Mouse (Mus musculus): ENCODE data around the gene Pnck. TPM values are rescaled to one million over a fixed set of nuclear protein-coding genes. Genes with fewer than 3 reads are reported as not detected.

Gene Pnck
- polyA plus RNA-seq, 1 experiment from 2014 or later = 0.13 TPM

DNA sequence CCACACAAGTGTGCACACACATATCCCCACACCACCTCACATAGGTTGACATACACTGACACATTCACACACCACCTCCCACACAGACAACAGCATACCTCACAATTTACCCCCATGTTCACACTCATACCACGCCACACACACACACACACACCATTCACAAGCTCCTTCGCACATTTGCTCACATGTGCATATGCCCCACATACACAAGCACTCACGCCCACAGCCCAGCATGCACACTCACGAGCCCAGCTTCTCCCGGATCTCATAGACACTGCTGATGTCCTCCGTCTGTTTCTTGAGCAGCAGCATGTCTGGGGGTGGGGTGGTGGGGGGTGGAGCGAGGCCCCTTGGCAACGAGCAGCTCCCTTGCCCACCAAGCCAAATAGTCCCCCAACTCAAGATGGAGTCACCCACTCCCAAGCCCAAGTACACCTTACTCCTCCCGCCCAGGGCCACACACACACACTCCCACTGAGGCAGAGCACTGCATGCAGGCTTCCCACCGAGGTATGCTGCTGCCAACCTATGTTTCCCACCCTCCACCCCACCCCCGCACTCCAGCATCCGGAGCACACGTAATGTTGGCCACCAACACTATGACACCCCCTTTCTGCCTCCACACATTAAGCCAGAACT lies 862 bp downstream of the Pnck start:
- no peaks in the 10 kb centered on the region for H3K79me2 ChIP-seq (ENCODE audit: inconsistent target)

DNA sequence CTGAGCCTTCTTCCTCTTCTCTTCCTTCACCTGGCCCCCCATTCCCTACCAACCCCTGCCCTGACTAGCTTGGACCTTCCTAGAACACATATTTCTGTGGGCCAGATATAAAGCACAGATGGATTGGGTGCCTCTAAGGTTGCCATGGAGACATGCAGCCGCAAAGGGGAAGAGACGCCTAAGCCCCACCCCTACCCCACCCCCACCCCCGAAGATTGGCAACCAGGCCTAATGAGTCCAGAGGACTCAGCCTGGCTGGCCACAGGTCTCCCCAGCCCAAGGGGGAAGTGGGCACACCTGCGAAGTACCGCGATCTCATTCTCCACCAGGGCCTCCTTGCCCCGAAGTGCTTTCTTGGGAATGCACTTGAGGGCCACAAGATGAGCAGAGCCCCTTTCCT lies 1.5 kb downstream of the Pnck start:
- H3K79me2 ChIP-seq (ENCODE audit: inconsistent target) = no peaks in the 10 kb centered on the region
- no peaks in the 10 kb centered on the region for H3K36me3 ChIP-seq (ENCODE audit: inconsistent target)
- H3K4me3 ChIP-seq (ENCODE audit: inconsistent target) = no peak overlapping the region
- no peak overlapping the region for H3K27ac ChIP-seq
- WGBS (ENCODE audit: missing documents) = 40% methylated on average over 6 of the region's 7 CpGs

More for the DNA sequence above, 862 bp downstream of the Pnck start:
- Histone ChIP-seq H3K27ac (no peak overlapping the region), H3K4me3 (ENCODE audit: inconsistent target) (no peak overlapping the region), H3K36me3 (ENCODE audit: inconsistent target) (no peaks in the 10 kb centered on the region)
- 71% methylated on average over 6 of the region's 13 CpGs for WGBS (ENCODE audit: missing documents)

DNA sequence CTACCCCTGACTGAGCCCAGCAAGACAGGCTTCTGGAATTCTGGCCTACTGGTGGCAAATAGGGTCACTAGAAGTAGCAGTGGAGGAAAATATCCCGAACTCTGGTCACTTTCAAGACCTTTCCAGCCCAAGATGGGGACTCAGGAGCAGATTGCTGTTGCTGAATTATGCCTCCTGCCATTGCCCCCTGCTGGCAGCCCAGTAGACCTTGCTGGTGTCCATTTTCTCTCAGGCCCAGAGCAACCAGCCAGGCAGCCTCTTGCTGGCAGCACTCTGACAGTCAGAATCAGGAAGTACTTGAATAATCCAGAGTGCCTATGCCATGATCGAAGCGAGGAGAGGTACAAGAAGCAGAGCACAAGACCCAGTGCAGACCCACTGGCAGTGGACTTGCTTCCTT lies 4.4 kb downstream of the Pnck start:
- Histone ChIP-seq H3K27ac (no peak overlapping the region), H3K79me2 (ENCODE audit: inconsistent target) (no peaks in the 10 kb centered on the region), H3K4me3 (ENCODE audit: inconsistent target) (no peak overlapping the region), H3K36me3 (ENCODE audit: inconsistent target) (no peaks in the 10 kb centered on the region)
- 44% methylated on average over 3 of the region's 3 CpGs for WGBS (ENCODE audit: missing documents)

DNA sequence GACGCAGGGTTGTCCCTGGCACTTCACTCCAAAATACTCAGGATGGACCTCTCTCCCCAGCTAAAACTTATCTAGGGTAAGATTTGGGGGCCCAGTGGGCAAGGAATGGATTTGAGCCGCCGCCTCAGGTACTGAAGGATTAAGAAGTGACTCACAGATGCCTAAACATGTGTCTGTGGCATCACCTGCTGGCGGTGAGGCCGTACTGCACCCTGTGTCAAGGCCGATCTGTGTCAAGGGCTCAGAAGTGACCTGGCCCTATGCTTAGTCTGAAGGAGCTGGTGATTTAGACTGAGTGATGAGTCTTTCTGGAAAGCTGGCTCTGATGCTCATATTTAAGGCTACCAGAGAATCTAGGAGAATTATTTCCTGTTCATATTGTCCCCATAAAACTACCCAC lies 5.7 kb downstream of the Pnck start:
- H3K4me3 ChIP-seq (ENCODE audit: inconsistent target) = no peak overlapping the region
- H3K27ac ChIP-seq = no peak overlapping the region
- no peaks in the 10 kb centered on the region for H3K36me3 ChIP-seq (ENCODE audit: inconsistent target)
- H3K79me2 ChIP-seq (ENCODE audit: inconsistent target) = no peaks in the 10 kb centered on the region
- WGBS (ENCODE audit: missing documents) = 34% methylated on average over 4 of the region's 6 CpGs

- 72% methylated on average over 6 of the region's 6 CpGs for WGBS (ENCODE audit: missing documents)
- Histone ChIP-seq H3K4me3 (ENCODE audit: inconsistent target) (no peak overlapping the region), H3K79me2 (ENCODE audit: inconsistent target) (no peaks in the 10 kb centered on the region), H3K27ac (no peak overlapping the region), H3K36me3 (ENCODE audit: inconsistent target) (no peaks in the 10 kb centered on the region)
Measured at GRCm38 (mm10) chrX:73653392-73653791, 6.5 kb downstream of the Pnck start.

DNA sequence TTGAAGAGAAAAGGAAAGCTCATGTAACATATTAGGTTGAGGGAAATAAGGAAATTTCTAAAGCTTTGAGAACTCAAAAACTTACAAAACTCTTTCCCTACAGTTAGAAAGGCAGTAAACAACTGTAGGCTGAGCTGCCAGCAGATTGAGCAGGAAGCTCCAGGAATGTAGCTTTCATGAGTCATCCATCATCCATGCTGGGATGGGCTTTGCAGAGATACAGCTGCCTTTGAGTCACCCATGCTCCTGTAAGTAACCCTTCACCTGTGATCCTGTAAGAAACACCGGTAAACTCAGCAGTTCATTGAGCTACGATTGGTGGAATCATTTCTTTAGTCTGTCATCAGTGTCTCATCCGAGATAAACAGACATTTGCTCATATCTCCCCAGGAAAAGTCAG lies 9.0 kb downstream of the Pnck start:
- 92% methylated on average over 3 of the region's 3 CpGs for WGBS (ENCODE audit: missing documents)
- H3K79me2 ChIP-seq (ENCODE audit: inconsistent target) = no peaks in the 10 kb centered on the region
- no peaks in the 10 kb centered on the region for H3K36me3 ChIP-seq (ENCODE audit: inconsistent target)
- no peak overlapping the region for H3K4me3 ChIP-seq (ENCODE audit: inconsistent target)
- no peak overlapping the region for H3K27ac ChIP-seq

- H3K79me2 ChIP-seq (ENCODE audit: inconsistent target) = no peaks in the 10 kb centered on the region
- no peak overlapping the region for H3K4me3 ChIP-seq (ENCODE audit: inconsistent target)
- WGBS (ENCODE audit: missing documents) = 55% methylated on average over 3 of the region's 4 CpGs
- no peaks in the 10 kb centered on the region for H3K36me3 ChIP-seq (ENCODE audit: inconsistent target)
- no peak overlapping the region for H3K27ac ChIP-seq
Measured at GRCm38 (mm10) chrX:73645121-73645520, 14.8 kb downstream of the Pnck start.

GRCm38 (mm10) chrX:73639901-73640469 lies 19.9 kb downstream of the Pnck start:
- Histone ChIP-seq H3K36me3 (ENCODE audit: inconsistent target) (no peaks in the 10 kb centered on the region), H3K27ac (no peak overlapping the region), H3K79me2 (ENCODE audit: inconsistent target) (no peaks in the 10 kb centered on the region), H3K4me3 (ENCODE audit: inconsistent target) (no peak overlapping the region)
- 15% methylated on average over 17 of the region's 41 CpGs for whole genome bisulfite sequencing (ENCODE audit: missing documents)

DNA sequence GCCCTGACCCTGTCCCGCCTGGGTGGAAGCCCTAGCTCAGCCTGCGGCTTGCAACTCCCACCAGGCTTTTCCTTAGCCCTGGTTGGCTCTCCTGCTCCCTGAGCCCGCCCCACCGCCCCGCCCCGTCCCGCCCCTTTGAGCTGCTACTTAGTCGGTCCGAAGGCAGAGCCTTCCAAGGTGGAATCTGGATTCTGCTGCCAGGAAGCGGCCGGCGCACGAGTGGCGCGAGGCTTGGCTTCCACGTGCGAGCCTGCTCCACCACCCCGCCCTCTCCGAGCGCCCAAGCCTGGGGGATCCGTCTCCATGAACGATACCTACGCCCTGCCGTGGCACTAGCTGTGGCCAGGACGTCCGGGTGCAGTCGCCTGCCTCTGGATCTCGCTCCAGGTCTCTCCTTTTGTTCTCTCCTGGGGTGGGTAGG lies 20.7 kb downstream of the Pnck start, which contains the start of gene Dusp9:
TSS of gene Dusp9 (plus strand) at position 165 of the 421 bp plus-strand sequence.
- WGBS (ENCODE audit: missing documents) = 11% methylated on average over 27 of the region's 28 CpGs
- Histone ChIP-seq H3K4me3 (ENCODE audit: inconsistent target) (no peak within 1 kb of the TSS), H3K36me3 (ENCODE audit: inconsistent target) (no peaks in the 10 kb centered on the region), H3K79me2 (ENCODE audit: inconsistent target) (no peaks in the 10 kb centered on the region), H3K27ac (no peak within 1 kb of the TSS)

- H3K36me3 ChIP-seq (ENCODE audit: inconsistent target) = no peaks in the 10 kb centered on the region
- 18% methylated on average over 18 of the region's 19 CpGs for WGBS (ENCODE audit: missing documents)
- no peak overlapping the region for H3K27ac ChIP-seq
- no peaks in the 10 kb centered on the region for H3K79me2 ChIP-seq (ENCODE audit: inconsistent target)
- no peak overlapping the region for H3K4me3 ChIP-seq (ENCODE audit: inconsistent target)
Measured at GRCm38 (mm10) chrX:73637415-73637814, 22.5 kb downstream of the Pnck start.

DNA sequence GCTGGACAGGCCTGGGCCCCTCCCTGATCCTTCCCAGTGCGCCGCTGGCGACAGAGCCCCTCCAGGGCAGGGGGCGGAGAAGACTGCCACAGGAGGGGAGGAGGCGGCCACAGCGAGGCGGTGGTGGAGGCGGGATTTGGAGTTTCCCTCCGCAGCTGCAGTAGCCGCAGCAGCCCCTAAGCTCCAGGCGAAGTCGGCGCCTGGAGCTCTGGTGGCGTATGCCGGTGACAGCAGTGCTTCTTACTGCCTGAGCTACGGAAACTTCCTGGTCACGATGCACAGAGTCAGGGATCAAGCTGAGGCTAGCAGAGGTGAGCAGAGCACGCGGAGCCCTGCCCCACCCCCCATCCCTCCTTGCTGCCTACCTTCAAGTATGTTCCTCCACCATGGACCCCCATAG lies 24.5 kb downstream of the Pnck start:
- no peak overlapping the region for H3K27ac ChIP-seq
- WGBS (ENCODE audit: missing documents) = 31% methylated on average over 11 of the region's 19 CpGs
- H3K79me2 ChIP-seq (ENCODE audit: inconsistent target) = no peaks in the 10 kb centered on the region
- no peaks in the 10 kb centered on the region for H3K36me3 ChIP-seq (ENCODE audit: inconsistent target)
- H3K4me3 ChIP-seq (ENCODE audit: inconsistent target) = no peak overlapping the region

GRCm38 (mm10) chrX:73626981-73627380 lies 32.9 kb downstream of the Pnck start:
- Histone ChIP-seq H3K27ac (no peak overlapping the region), H3K79me2 (ENCODE audit: inconsistent target) (no peaks in the 10 kb centered on the region), H3K36me3 (ENCODE audit: inconsistent target) (no peaks in the 10 kb centered on the region), H3K4me3 (ENCODE audit: inconsistent target) (no peak overlapping the region)

DNA sequence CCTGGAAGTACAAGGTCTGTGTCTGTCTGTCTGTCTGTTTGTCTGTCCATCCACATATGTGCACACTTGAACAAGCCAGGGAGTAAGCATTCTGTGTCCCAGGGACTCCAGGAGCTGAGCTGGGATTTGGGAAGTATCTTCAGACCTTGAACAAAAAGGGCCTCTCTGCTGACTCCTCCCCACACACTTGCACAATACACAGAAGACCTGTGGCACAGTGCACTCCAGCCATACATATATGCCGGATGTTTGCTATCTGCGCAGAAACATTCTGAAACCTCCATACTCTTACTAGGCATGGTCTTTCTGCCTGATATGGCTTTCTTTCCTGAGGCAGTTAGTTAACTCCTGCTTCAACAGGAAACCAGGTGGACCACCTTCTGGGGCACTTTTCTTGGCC lies 40.0 kb downstream of the Pnck start:
- Histone ChIP-seq H3K79me2 (ENCODE audit: inconsistent target) (no peaks in the 10 kb centered on the region), H3K27ac (no peak overlapping the region), H3K4me3 (ENCODE audit: inconsistent target) (no peak overlapping the region), H3K36me3 (ENCODE audit: inconsistent target) (no peaks in the 10 kb centered on the region)
- 86% methylated on average over 2 of the region's 2 CpGs for WGBS (ENCODE audit: missing documents)

DNA sequence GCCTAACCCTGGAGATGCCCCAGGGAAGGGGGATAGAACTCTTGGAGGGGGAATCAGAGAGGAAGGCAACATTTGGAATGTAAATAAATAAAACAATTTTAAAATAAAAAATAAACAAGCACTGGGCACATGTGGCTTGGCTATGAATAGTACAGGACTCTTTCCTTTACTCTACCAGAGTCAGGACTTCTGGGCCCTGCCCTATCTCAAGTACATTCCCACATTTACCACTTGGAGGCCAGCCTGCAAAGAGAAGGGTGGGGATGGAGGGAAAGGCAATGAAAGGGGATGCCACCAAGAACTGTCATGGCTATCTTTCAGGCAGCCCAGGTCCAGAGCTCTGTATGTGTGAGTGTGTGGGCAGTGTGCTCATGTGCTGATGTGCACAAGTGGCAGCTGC lies 40.5 kb downstream of the Pnck start:
- Histone ChIP-seq H3K4me3 (ENCODE audit: inconsistent target) (no peak overlapping the region), H3K36me3 (ENCODE audit: inconsistent target) (no peaks in the 10 kb centered on the region), H3K79me2 (ENCODE audit: inconsistent target) (no peaks in the 10 kb centered on the region), H3K27ac (no peak overlapping the region)

DNA sequence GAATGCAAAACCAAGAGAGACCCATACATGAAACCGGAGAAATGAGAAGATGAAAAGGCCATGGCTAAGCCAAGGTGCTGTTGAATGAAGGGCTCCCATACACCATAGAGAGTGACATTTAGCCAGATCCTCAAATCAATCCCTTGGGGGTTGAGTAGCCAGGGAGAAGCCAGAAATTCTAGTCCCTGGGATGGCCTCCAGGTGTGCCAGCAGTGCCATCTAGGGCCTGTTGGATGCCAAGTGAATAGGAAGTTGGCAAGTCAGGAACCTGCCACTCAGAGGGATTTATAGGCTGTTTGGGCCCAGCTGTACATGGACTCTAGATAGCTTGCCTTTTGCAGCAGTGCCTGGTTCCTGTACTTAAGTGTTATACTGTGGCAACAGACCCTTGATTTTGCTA lies 44.0 kb downstream of the Pnck start:
- H3K79me2 ChIP-seq (ENCODE audit: inconsistent target) = no peaks in the 10 kb centered on the region
- H3K36me3 ChIP-seq (ENCODE audit: inconsistent target) = no peaks in the 10 kb centered on the region
- H3K27ac ChIP-seq = no peak overlapping the region
- 92% methylated on average over 1 of the region's 1 CpGs for WGBS (ENCODE audit: missing documents)
- no peak overlapping the region for H3K4me3 ChIP-seq (ENCODE audit: inconsistent target)

DNA sequence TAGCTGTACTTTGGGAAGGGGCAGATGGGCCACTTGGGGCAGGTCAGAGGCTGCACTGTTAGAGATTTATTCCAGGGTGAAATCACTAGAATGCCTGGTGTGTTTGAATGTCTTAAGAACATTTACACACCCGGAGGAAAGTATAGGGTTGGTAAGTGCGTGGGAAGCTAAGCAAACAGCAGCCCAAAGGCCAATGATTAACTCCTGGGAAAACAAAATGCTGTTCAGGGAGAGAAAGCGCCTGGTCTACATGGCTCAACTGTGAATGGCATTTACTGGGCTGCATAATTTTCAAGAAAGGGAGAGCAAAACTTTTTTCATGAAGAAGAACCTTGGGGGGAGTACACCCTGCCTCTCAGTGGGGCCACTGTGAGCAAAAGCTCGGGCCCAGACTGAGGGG lies 46.3 kb downstream of the Pnck start:
- Histone ChIP-seq H3K4me3 (ENCODE audit: inconsistent target) (no peak overlapping the region), H3K27ac (no peak overlapping the region)
- WGBS (ENCODE audit: missing documents) = 82% methylated on average over 4 of the region's 4 CpGs

More for the DNA sequence above, 46.3 kb downstream of the Pnck start:
- Histone ChIP-seq H3K36me3 (ENCODE audit: inconsistent target) (no peaks in the 10 kb centered on the region), H3K79me2 (ENCODE audit: inconsistent target) (no peaks in the 10 kb centered on the region)
